In the genomic region with DNA sequence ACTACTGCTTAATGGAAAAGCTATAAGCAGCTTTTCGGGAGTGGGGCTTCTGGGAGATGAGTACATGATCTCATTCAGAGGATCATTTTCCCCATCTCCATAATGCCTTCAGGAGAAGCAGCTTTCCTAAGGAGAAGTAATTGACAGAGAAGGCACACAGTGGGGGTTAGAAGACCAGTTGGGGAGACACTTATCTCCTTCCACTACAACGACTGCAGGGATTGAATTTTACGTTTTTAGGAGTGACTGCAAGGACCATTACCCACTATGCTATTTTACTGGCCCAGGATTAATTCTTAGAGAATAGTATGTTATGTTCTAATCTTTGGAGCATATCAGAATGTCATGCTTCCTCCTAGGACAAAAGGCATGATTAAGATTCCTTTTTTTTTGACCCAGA, we compare ENCODE assay signal across 23 mouse cellular contexts. TPM values are rescaled to one million over a fixed set of nuclear protein-coding genes. Genes with fewer than 3 reads are reported as not detected.
DNase-seq lines count a peak whose midpoint lies in the region; ATAC-seq and TF ChIP-seq lines count a peak whose summit lies in the region.
"Had no signal": no experiment of that assay in that cellular context is flagged by ENCODE, and none has a peak within 500 bp of the region (broad histone marks: within the 10 kb centered on the region; RNA-seq: fewer than 3 reads in every experiment).

No protein-coding gene starts in this region.

- WGBS in forebrain, embryonic 13.5 days = 60% methylated on average over 3 of the region's 3 CpGs
- 68% methylated on average over 3 of the region's 3 CpGs for WGBS in forebrain, embryonic 11.5 days
- WGBS in hindbrain, embryonic 13.5 days = 58% methylated on average over 3 of the region's 3 CpGs
- WGBS in hindbrain, embryonic 11.5 days = 77% methylated on average over 3 of the region's 3 CpGs
- 71% methylated on average over 3 of the region's 3 CpGs for WGBS in midbrain, embryonic 12.5 days
- 38% methylated on average over 3 of the region's 3 CpGs for WGBS in midbrain, embryonic 16.5 days

- no peak overlapping the region for H3K9ac ChIP-seq in forebrain, embryonic 13.5 days
- H3K9ac ChIP-seq in forebrain, embryonic 11.5 days (ENCODE audit: low read length) = no peak overlapping the region
- H3K9ac ChIP-seq in hindbrain, embryonic 13.5 days = no peak overlapping the region
- H3K9ac ChIP-seq in hindbrain, embryonic 11.5 days (ENCODE audit: low read depth, low read length) = no peak overlapping the region
- no peak overlapping the region for H3K9ac ChIP-seq in midbrain, embryonic 12.5 days (replicated peaks)
- H3K9ac ChIP-seq in midbrain, embryonic 16.5 days (ENCODE audit: low read depth, low read length) = no peak overlapping the region
- H3K9ac ChIP-seq: embryonic facial prominence, embryonic 12.5 days; liver, embryonic 13.5 days; stomach, embryonic 15.5 days had no signal

- H3K9me3 ChIP-seq in forebrain, embryonic 13.5 days (replicated peaks) = no peaks in the 10 kb centered on the region
- no peaks in the 10 kb centered on the region for H3K9me3 ChIP-seq in forebrain, embryonic 11.5 days (ENCODE audit: control insufficient read depth, low read length)
- no peaks in the 10 kb centered on the region for H3K9me3 ChIP-seq in hindbrain, embryonic 13.5 days
- H3K9me3 ChIP-seq in hindbrain, embryonic 11.5 days (ENCODE audit: control insufficient read depth, low read length) = no peaks in the 10 kb centered on the region
- no peaks in the 10 kb centered on the region for H3K9me3 ChIP-seq in midbrain, embryonic 12.5 days
- H3K9me3 ChIP-seq in midbrain, embryonic 16.5 days (replicated peaks; ENCODE audit: control insufficient read depth, low read length, poor library complexity, severe bottlenecking) = no peaks in the 10 kb centered on the region
- H3K9me3 ChIP-seq: embryonic facial prominence, embryonic 12.5 days; liver, embryonic 13.5 days; stomach, embryonic 15.5 days had no signal

- H3K4me3 ChIP-seq in forebrain, embryonic 13.5 days = no peak overlapping the region
- H3K4me3 ChIP-seq in forebrain, embryonic 11.5 days (ENCODE audit: low read depth, low read length) = no peak overlapping the region
- H3K4me3 ChIP-seq in hindbrain, embryonic 13.5 days = no peak overlapping the region
- H3K4me3 ChIP-seq in hindbrain, embryonic 11.5 days (ENCODE audit: low read depth, low read length) = no peak overlapping the region
- no peak overlapping the region for H3K4me3 ChIP-seq in midbrain, embryonic 12.5 days
- H3K4me3 ChIP-seq in midbrain, embryonic 16.5 days (ENCODE audit: low read depth, low read length) = no peak overlapping the region
- H3K4me3 ChIP-seq: embryonic facial prominence, embryonic 12.5 days; erythroblast, embryonic 14.5 days; left cerebral cortex, adult 2 months; liver, embryonic 13.5 days; stomach, embryonic 15.5 days had no signal

- no peak overlapping the region for H3K4me2 ChIP-seq in forebrain, embryonic 13.5 days
- no peak overlapping the region for H3K4me2 ChIP-seq in forebrain, embryonic 11.5 days (ENCODE audit: low read depth, low read length, severe bottlenecking)
- H3K4me2 ChIP-seq in hindbrain, embryonic 13.5 days = no peak overlapping the region
- H3K4me2 ChIP-seq in hindbrain, embryonic 11.5 days (replicated peaks; ENCODE audit: low read depth, low read length) = no peak overlapping the region
- H3K4me2 ChIP-seq in midbrain, embryonic 12.5 days (replicated peaks) = no peak overlapping the region
- no peak overlapping the region for H3K4me2 ChIP-seq in midbrain, embryonic 16.5 days (ENCODE audit: low read length)
- H3K4me2 ChIP-seq: embryonic facial prominence, embryonic 12.5 days; liver, embryonic 13.5 days; stomach, embryonic 15.5 days had no signal

- peaks cover 21% of the 10 kb centered on the region for H3K4me1 ChIP-seq in forebrain, embryonic 13.5 days
- no peaks in the 10 kb centered on the region for H3K4me1 ChIP-seq in forebrain, embryonic 11.5 days (replicated peaks; ENCODE audit: control insufficient read depth, insufficient read depth, low read length)
- H3K4me1 ChIP-seq in hindbrain, embryonic 13.5 days (replicated peaks) = peaks cover 21% of the 10 kb centered on the region
- H3K4me1 ChIP-seq in hindbrain, embryonic 11.5 days (replicated peaks; ENCODE audit: control insufficient read depth, insufficient read depth, low read length) = no peaks in the 10 kb centered on the region
- peaks cover 8% of the 10 kb centered on the region for H3K4me1 ChIP-seq in midbrain, embryonic 12.5 days
- H3K4me1 ChIP-seq in midbrain, embryonic 16.5 days (ENCODE audit: control insufficient read depth, insufficient read depth, low read length) = peaks cover 15% of the 10 kb centered on the region
- H3K4me1 ChIP-seq: stomach, embryonic 15.5 days had no signal

- H3K27me3 ChIP-seq in forebrain, embryonic 13.5 days = no peaks in the 10 kb centered on the region
- no peaks in the 10 kb centered on the region for H3K27me3 ChIP-seq in forebrain, embryonic 11.5 days (ENCODE audit: control insufficient read depth, insufficient read depth, low read length)
- H3K27me3 ChIP-seq in hindbrain, embryonic 13.5 days = no peaks in the 10 kb centered on the region
- H3K27me3 ChIP-seq in hindbrain, embryonic 11.5 days (ENCODE audit: control insufficient read depth, insufficient read depth, low read length) = no peaks in the 10 kb centered on the region
- H3K27me3 ChIP-seq in midbrain, embryonic 12.5 days = no peaks in the 10 kb centered on the region
- no peaks in the 10 kb centered on the region for H3K27me3 ChIP-seq in midbrain, embryonic 16.5 days (ENCODE audit: control insufficient read depth, insufficient read depth, low read depth, low read length)
- H3K27me3 ChIP-seq: embryonic facial prominence, embryonic 12.5 days; liver, embryonic 13.5 days; stomach, embryonic 15.5 days had no signal

- ATAC-seq in forebrain, embryonic 13.5 days = no peak
- ATAC-seq in forebrain, embryonic 11.5 days (replicated peaks; ENCODE audit: low FRiP score) = no peak
- no peak for ATAC-seq in hindbrain, embryonic 13.5 days (ENCODE audit: low FRiP score)
- ATAC-seq in hindbrain, embryonic 11.5 days (ENCODE audit: low FRiP score) = no peak
- no peak for ATAC-seq in midbrain, embryonic 12.5 days (ENCODE audit: low FRiP score, low read depth)
- no peak for ATAC-seq in midbrain, embryonic 16.5 days
- ATAC-seq: CD4-positive, CD25-positive, alpha-beta regulatory T cell, adult 4 months; forebrain, embryonic 14.5 days; intestine, postnatal 0 days had no signal

- H3K36me3 ChIP-seq in forebrain, embryonic 13.5 days (ENCODE audit: poor library complexity, severe bottlenecking) = peaks cover 20% of the 10 kb centered on the region
- H3K36me3 ChIP-seq in forebrain, embryonic 11.5 days (ENCODE audit: control insufficient read depth, insufficient read depth, low read length) = no peaks in the 10 kb centered on the region; the same call in 1 of the 2 replicates
- peaks cover 17% of the 10 kb centered on the region for H3K36me3 ChIP-seq in hindbrain, embryonic 13.5 days
- H3K36me3 ChIP-seq in hindbrain, embryonic 11.5 days (ENCODE audit: control insufficient read depth, insufficient read depth, low read length) = no peaks in the 10 kb centered on the region
- H3K36me3 ChIP-seq in midbrain, embryonic 12.5 days = peaks cover 9% of the 10 kb centered on the region
- H3K36me3 ChIP-seq in midbrain, embryonic 16.5 days (ENCODE audit: control insufficient read depth, insufficient read depth, low read length) = peaks cover 8% of the 10 kb centered on the region; the same call in 1 of the 2 replicates

- 0 out of 2 replicates have a peak overlapping the region, but pooled peaks have one; percentile 25 for H3K27ac ChIP-seq in forebrain, embryonic 13.5 days
- no peak overlapping the region for H3K27ac ChIP-seq in forebrain, embryonic 11.5 days (ENCODE audit: low read depth, low read length)
- H3K27ac ChIP-seq in hindbrain, embryonic 13.5 days = 0 out of 2 replicates have a peak overlapping the region, but pooled peaks have one; percentile 18
- H3K27ac ChIP-seq in hindbrain, embryonic 11.5 days (ENCODE audit: low read depth, low read length) = no peak overlapping the region
- H3K27ac ChIP-seq in midbrain, embryonic 12.5 days (replicated peaks) = 0 out of 2 replicates have a peak overlapping the region, but pooled peaks have one; percentile 20
- no peak overlapping the region for H3K27ac ChIP-seq in midbrain, embryonic 16.5 days (ENCODE audit: low read length)
- H3K27ac ChIP-seq: embryonic facial prominence, embryonic 12.5 days; left cerebral cortex, adult 2 months; liver, embryonic 13.5 days; stomach, embryonic 15.5 days had no signal

- no peak for DNase-seq in forebrain, embryonic 11.5 days (ENCODE audit: low spot score)
- no peak for DNase-seq in hindbrain, embryonic 11.5 days (ENCODE audit: low spot score)
- peak; percentile 28 for DNase-seq in brain, embryonic 14.5 days (ENCODE audit: low read depth)
- DNase-seq in urinary bladder, postnatal 36 days (ENCODE audit: low spot score in 2 of 2) = no peak
- DNase-seq: adrenal gland, postnatal 25 days; cerebellum, adult 11 months; cerebellum, postnatal 14 days; gastrocnemius, postnatal 10 days; liver, embryonic 13.5 days; lung, adult 2 months; lung, postnatal 14 days; thymus, postnatal 25 days had no signal

- no peak for TF ChIP-seq POLR2A in brain, embryonic 14.5 days (IDR thresholded peaks at IDR 0.05; ENCODE audit: borderline replicate concordance, extremely low read depth, insufficient read depth, insufficient read length, poor library complexity, severe bottlenecking)

- TF ChIP-seq CTCF in brain, embryonic 14.5 days (IDR thresholded peaks at IDR 0.05; ENCODE audit: borderline replicate concordance, extremely low read depth, insufficient read depth, insufficient read length) = no peak

RNA-seq across cellular contexts. Expression of gene Avl9, which starts 6.2 kb away (rescaled TPM):
- 32.4 and 34.7 TPM in 2 replicates for polyA plus RNA-seq in forebrain, embryonic 13.5 days (2015; fragmentation: Nextera tagmentation; extraction: Ambion mirVana)
- 29.6 and 32.2 TPM in 2 replicates for polyA plus RNA-seq in forebrain, embryonic 11.5 days (2014; fragmentation: Nextera tagmentation; extraction: Ambion mirVana)
- 33.2 and 33.8 TPM in 2 replicates for polyA plus RNA-seq in hindbrain, embryonic 13.5 days (2015; fragmentation: Nextera tagmentation; extraction: Ambion mirVana)
- 32.9 TPM in 2 replicates for polyA plus RNA-seq in hindbrain, embryonic 11.5 days (2014; fragmentation: Nextera tagmentation; extraction: Ambion mirVana)
- polyA plus RNA-seq in midbrain, embryonic 12.5 days (2016; fragmentation: Nextera tagmentation; extraction: Ambion mirVana) = 38.3 and 39.7 TPM in 2 replicates
- 25.9 and 31.6 TPM in 2 replicates for polyA plus RNA-seq in midbrain, embryonic 16.5 days (2015; fragmentation: Nextera tagmentation; extraction: Ambion mirVana)
- 30.3 and 34.6 TPM in 2 replicates for polyA plus RNA-seq in brain, embryonic 14.5 days (2012; rRNA removed)

RNA-seq across cellular contexts. Expression of gene Lsm5, which starts 16.4 kb away (rescaled TPM):
- polyA plus RNA-seq in forebrain, embryonic 13.5 days (2015; fragmentation: Nextera tagmentation; extraction: Ambion mirVana) = 154 and 187 TPM in 2 replicates
- 194 and 245 TPM in 2 replicates for polyA plus RNA-seq in forebrain, embryonic 11.5 days (2014; fragmentation: Nextera tagmentation; extraction: Ambion mirVana)
- polyA plus RNA-seq in hindbrain, embryonic 13.5 days (2015; fragmentation: Nextera tagmentation; extraction: Ambion mirVana) = 95.4 and 103 TPM in 2 replicates
- polyA plus RNA-seq in hindbrain, embryonic 11.5 days (2014; fragmentation: Nextera tagmentation; extraction: Ambion mirVana) = 184 and 192 TPM in 2 replicates
- 169 and 186 TPM in 2 replicates for polyA plus RNA-seq in midbrain, embryonic 12.5 days (2016; fragmentation: Nextera tagmentation; extraction: Ambion mirVana)
- 65.2 and 82.3 TPM in 2 replicates for polyA plus RNA-seq in midbrain, embryonic 16.5 days (2015; fragmentation: Nextera tagmentation; extraction: Ambion mirVana)
- polyA plus RNA-seq in brain, embryonic 14.5 days (2012; rRNA removed) = 67.5 and 76.0 TPM in 2 replicates

Comparison
In these comparisons a context has a peak if more than half of its experiments do, and no peak if none do; other contexts are left out.
1. H3K27ac ChIP-seq: peak in forebrain, embryonic 13.5 days (single experiment), hindbrain, embryonic 13.5 days (single experiment) and midbrain, embryonic 12.5 days (single experiment); none in forebrain, embryonic 11.5 days (single experiment), hindbrain, embryonic 11.5 days (single experiment) and midbrain, embryonic 16.5 days (single experiment).